In the genomic region with DNA sequence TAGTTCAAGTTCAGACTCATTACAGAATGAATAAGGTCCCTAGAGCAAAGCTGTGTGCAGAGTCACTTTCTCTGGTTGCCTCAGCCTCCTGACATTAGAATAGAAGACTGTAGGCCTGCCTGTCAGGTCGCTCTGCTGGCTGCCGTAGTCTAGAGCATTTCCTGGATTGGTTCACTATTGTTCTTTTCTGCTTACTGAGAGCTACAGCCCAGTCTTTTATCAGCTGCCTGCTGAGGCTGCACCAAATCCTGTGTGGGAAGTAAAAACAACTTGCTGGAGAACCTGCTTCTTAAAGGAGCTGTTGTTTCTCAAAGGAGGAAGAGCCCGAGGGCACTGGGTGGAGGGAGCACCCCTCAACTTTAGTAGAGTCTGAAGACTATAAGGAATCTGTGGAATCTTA, we compare ENCODE assay signal across 18 mouse cellular contexts. TPM values are rescaled to one million over a fixed set of nuclear protein-coding genes. Genes with fewer than 3 reads are reported as not detected.
A peak's percentile ranks its signal among the peaks of the same experiment; 100 is the strongest.
DNase-seq lines count a peak whose midpoint lies in the region; ATAC-seq and TF ChIP-seq lines count a peak whose summit lies in the region.
"Had no signal": no experiment of that assay in that cellular context is flagged by ENCODE, and none has a peak within 500 bp of the region (broad histone marks: within the 10 kb centered on the region; RNA-seq: fewer than 3 reads in every experiment).

No protein-coding gene starts in this region.

- no peak overlapping the region for H3K27ac ChIP-seq in heart, embryonic 10.5 days
- H3K27ac ChIP-seq in intestine, postnatal 0 days (ENCODE audit: low read depth, low read length) = 0 out of 2 replicates have a peak overlapping the region, but pooled peaks have one; percentile 35
- no peak overlapping the region for H3K27ac ChIP-seq in intestine, embryonic 16.5 days (ENCODE audit: low read length)
- 0 out of 2 replicates have a peak overlapping the region, but pooled peaks have one; percentile 6 for H3K27ac ChIP-seq in midbrain, embryonic 15.5 days
- no peak overlapping the region for H3K27ac ChIP-seq in midbrain, embryonic 10.5 days (replicated peaks)
- H3K27ac ChIP-seq: embryonic facial prominence, embryonic 13.5 days; forebrain, embryonic 10.5 days; hindbrain, embryonic 15.5 days; liver, embryonic 15.5 days had no signal

- H3K4me3 ChIP-seq in heart, embryonic 10.5 days = no peak overlapping the region
- no peak overlapping the region for H3K4me3 ChIP-seq in intestine, postnatal 0 days (ENCODE audit: low read depth, low read length)
- H3K4me3 ChIP-seq in intestine, embryonic 16.5 days (ENCODE audit: low read length) = no peak overlapping the region
- H3K4me3 ChIP-seq in midbrain, embryonic 15.5 days = no peak overlapping the region
- no peak overlapping the region for H3K4me3 ChIP-seq in midbrain, embryonic 10.5 days
- H3K4me3 ChIP-seq: embryonic facial prominence, embryonic 13.5 days; forebrain, embryonic 10.5 days; hindbrain, embryonic 15.5 days; liver, embryonic 15.5 days had no signal

- no peaks in the 10 kb centered on the region for H3K27me3 ChIP-seq in heart, embryonic 10.5 days (ENCODE audit: insufficient read depth, poor library complexity, severe bottlenecking)
- no peaks in the 10 kb centered on the region for H3K27me3 ChIP-seq in intestine, postnatal 0 days (replicated peaks; ENCODE audit: control insufficient read depth, insufficient read depth, low read length)
- no peaks in the 10 kb centered on the region for H3K27me3 ChIP-seq in intestine, embryonic 16.5 days (replicated peaks; ENCODE audit: control insufficient read depth, insufficient read depth, low read length)
- H3K27me3 ChIP-seq in midbrain, embryonic 15.5 days (replicated peaks) = no peaks in the 10 kb centered on the region
- no peaks in the 10 kb centered on the region for H3K27me3 ChIP-seq in midbrain, embryonic 10.5 days (ENCODE audit: low read depth, poor library complexity, severe bottlenecking)
- H3K27me3 ChIP-seq: embryonic facial prominence, embryonic 13.5 days; hindbrain, embryonic 15.5 days; liver, embryonic 15.5 days had no signal

- H3K9ac ChIP-seq in intestine, postnatal 0 days (ENCODE audit: low read depth, low read length) = no peak overlapping the region
- H3K9ac ChIP-seq in intestine, embryonic 16.5 days (ENCODE audit: low read depth, low read length) = no peak overlapping the region
- H3K9ac ChIP-seq in midbrain, embryonic 15.5 days = no peak overlapping the region
- H3K9ac ChIP-seq: embryonic facial prominence, embryonic 13.5 days; hindbrain, embryonic 15.5 days; liver, embryonic 15.5 days had no signal

- H3K9me3 ChIP-seq in heart, embryonic 10.5 days = no peaks in the 10 kb centered on the region
- H3K9me3 ChIP-seq in intestine, postnatal 0 days (ENCODE audit: control insufficient read depth) = no peaks in the 10 kb centered on the region
- H3K9me3 ChIP-seq in intestine, embryonic 16.5 days (ENCODE audit: control insufficient read depth, low read length) = no peaks in the 10 kb centered on the region
- no peaks in the 10 kb centered on the region for H3K9me3 ChIP-seq in midbrain, embryonic 15.5 days
- no peaks in the 10 kb centered on the region for H3K9me3 ChIP-seq in midbrain, embryonic 10.5 days (replicated peaks)
- H3K9me3 ChIP-seq: embryonic facial prominence, embryonic 13.5 days; forebrain, embryonic 10.5 days; hindbrain, embryonic 15.5 days; liver, embryonic 15.5 days had no signal

- DNase-seq in heart, adult 11 months = peak; percentile 92
- no peak for DNase-seq in heart, embryonic 10.5 days (ENCODE audit: low spot score)
- no peak for DNase-seq in midbrain, embryonic 10.5 days (ENCODE audit: low spot score)
- DNase-seq in kidney, postnatal 25 days = no peak
- DNase-seq in adrenal gland, adult 18-20 months (ENCODE audit: low spot score in 2 of 2) = no peak
- DNase-seq: cerebellum, adult 18-20 months; gastrocnemius, postnatal 14 days; kidney, adult 18-20 months; kidney, postnatal 14 days; layer of hippocampus, postnatal 36 days; thymus, postnatal 14 days had no signal

- H3K4me2 ChIP-seq in intestine, postnatal 0 days (replicated peaks; ENCODE audit: low read depth) = no peak overlapping the region
- H3K4me2 ChIP-seq in intestine, embryonic 16.5 days (ENCODE audit: low read depth, low read length) = no peak overlapping the region
- no peak overlapping the region for H3K4me2 ChIP-seq in midbrain, embryonic 15.5 days
- H3K4me2 ChIP-seq: embryonic facial prominence, embryonic 13.5 days; hindbrain, embryonic 15.5 days; liver, embryonic 15.5 days had no signal

- peaks cover 21% of the 10 kb centered on the region for H3K4me1 ChIP-seq in heart, embryonic 10.5 days
- peaks cover 7% of the 10 kb centered on the region for H3K4me1 ChIP-seq in intestine, postnatal 0 days (replicated peaks; ENCODE audit: control insufficient read depth, insufficient read depth, low read length)
- peaks cover 9% of the 10 kb centered on the region for H3K4me1 ChIP-seq in intestine, embryonic 16.5 days (ENCODE audit: control insufficient read depth, insufficient read depth, low read length)
- H3K4me1 ChIP-seq in midbrain, embryonic 15.5 days = peaks cover 33% of the 10 kb centered on the region
- peaks cover 29% of the 10 kb centered on the region for H3K4me1 ChIP-seq in midbrain, embryonic 10.5 days

- no peak for ATAC-seq in intestine, postnatal 0 days
- no peak for ATAC-seq in intestine, embryonic 16.5 days
- ATAC-seq in midbrain, embryonic 15.5 days (replicated peaks) = no peak

- peaks cover 64% of the 10 kb centered on the region for H3K36me3 ChIP-seq in heart, embryonic 10.5 days
- H3K36me3 ChIP-seq in intestine, postnatal 0 days (ENCODE audit: control insufficient read depth, insufficient read depth) = peaks cover 59% of the 10 kb centered on the region
- H3K36me3 ChIP-seq in intestine, embryonic 16.5 days (ENCODE audit: control insufficient read depth, insufficient read depth, low read length) = peaks cover 29% of the 10 kb centered on the region
- H3K36me3 ChIP-seq in midbrain, embryonic 15.5 days (replicated peaks) = peaks cover 56% of the 10 kb centered on the region
- H3K36me3 ChIP-seq in midbrain, embryonic 10.5 days = peaks cover 65% of the 10 kb centered on the region

- WGBS in heart, embryonic 10.5 days = 57% methylated on average over 3 of the region's 3 CpGs
- WGBS in intestine, postnatal 0 days = 48% methylated on average over 3 of the region's 3 CpGs
- 68% methylated on average over 3 of the region's 3 CpGs for WGBS in intestine, embryonic 16.5 days
- WGBS in midbrain, embryonic 15.5 days = 52% methylated on average over 3 of the region's 3 CpGs
- 78% methylated on average over 3 of the region's 3 CpGs for whole genome bisulfite sequencing in midbrain, embryonic 10.5 days

- no peak for TF ChIP-seq CTCF in intestine, postnatal 0 days (IDR thresholded peaks at IDR 0.05; ENCODE audit: low read depth)

RNA-seq across cellular contexts. Expression of gene Calm1, which starts 4.5 kb away (rescaled TPM):
- 841 and 1,083 TPM in 2 replicates for polyA plus RNA-seq in heart, embryonic 10.5 days (2016; fragmentation: Nextera tagmentation; extraction: Ambion mirVana)
- 3,331 and 3,461 TPM in 2 replicates for polyA plus RNA-seq in intestine, postnatal 0 days (2015; fragmentation: Nextera tagmentation; extraction: Ambion mirVana)
- polyA plus RNA-seq in intestine, embryonic 16.5 days (2015; fragmentation: Nextera tagmentation; extraction: Ambion mirVana) = 2,576 and 2,612 TPM in 2 replicates
- polyA plus RNA-seq in midbrain, embryonic 15.5 days (2015; fragmentation: Nextera tagmentation; extraction: Ambion mirVana) = 2,307 and 2,436 TPM in 2 replicates
- polyA plus RNA-seq in midbrain, embryonic 10.5 days (2016; fragmentation: Nextera tagmentation; extraction: Ambion mirVana) = 1,473 and 1,491 TPM in 2 replicates
- total RNA-seq in adrenal gland, adult 18-20 months (2021) = 100 to 1,000 TPM; 397 to 428 TPM

RNA-seq across cellular contexts. Expression of gene Nrde2, which starts 44.3 kb away (rescaled TPM):
- 10.3 and 12.0 TPM in 2 replicates for polyA plus RNA-seq in heart, embryonic 10.5 days (2016; fragmentation: Nextera tagmentation; extraction: Ambion mirVana)
- 7.8 and 8.6 TPM in 2 replicates for polyA plus RNA-seq in intestine, postnatal 0 days (2015; fragmentation: Nextera tagmentation; extraction: Ambion mirVana)
- polyA plus RNA-seq in intestine, embryonic 16.5 days (2015; fragmentation: Nextera tagmentation; extraction: Ambion mirVana) = 7.9 and 9.0 TPM in 2 replicates
- 12.2 and 14.1 TPM in 2 replicates for polyA plus RNA-seq in midbrain, embryonic 15.5 days (2015; fragmentation: Nextera tagmentation; extraction: Ambion mirVana)
- 14.1 and 15.1 TPM in 2 replicates for polyA plus RNA-seq in midbrain, embryonic 10.5 days (2016; fragmentation: Nextera tagmentation; extraction: Ambion mirVana)
- 10 to 100 TPM in 1 of 2 experiments, 1 to 10 TPM in 1; 8.9 to 14.8 TPM for total RNA-seq in adrenal gland, adult 18-20 months (2021)

Comparison
In these comparisons a context has a peak if more than half of its experiments do, and no peak if none do; other contexts are left out.
1. H3K27ac ChIP-seq: peak in intestine, postnatal 0 days (single experiment) and midbrain, embryonic 15.5 days (single experiment); none in heart, embryonic 10.5 days (single experiment), intestine, embryonic 16.5 days (single experiment) and midbrain, embryonic 10.5 days (single experiment).